Mouse (Mus musculus): ENCODE measurements around the gene Pithd1. TPM values are rescaled to one million over a fixed set of nuclear protein-coding genes. Genes with fewer than 3 reads are reported as not detected.

The Pithd1 gene
- total and polyA plus RNA-seq, 3 experiments, result 62.8 to 77.7 TPM; not detected in 1

GRCm38 (mm10) chr4:135968271-135968869 is 18.7 kb downstream of the Pithd1 start:
- Histone ChIP-seq H3K4me1 (ENCODE audit: control insufficient read depth in 1 of 2, insufficient read depth in 2 of 2, low read length in 2 of 2) (peaks cover 0 to 10% of the 10 kb centered on the region in 2 experiments; a peak in 3 of 4 replicates), H3K79me2 (ENCODE audit: control insufficient read depth, insufficient read depth, low read length, poor library complexity) (peaks cover 19% of the 10 kb centered on the region), H3K4me3 (ENCODE audit: control insufficient read depth in 1 of 2, insufficient read depth in 1 of 2, low read depth in 2 of 2, low read length in 2 of 2) (no peak overlapping the region), H3K9ac (ENCODE audit: control insufficient read depth, low read depth, low read length, poor library complexity, severe bottlenecking) (no peak overlapping the region), H3K36me3 (ENCODE audit: control insufficient read depth in 1 of 2, insufficient read depth in 2 of 2, low read length in 2 of 2) (peaks cover 0 to 4% of the 10 kb centered on the region in 2 experiments; a peak in 3 of 4 replicates), H3K9me3 (replicated peaks; ENCODE audit: insufficient read depth, low read length) (no peaks in the 10 kb centered on the region), H3K27me3 (ENCODE audit: control insufficient read depth in 1 of 2, insufficient read depth in 2 of 2, low read length in 2 of 2) (no peaks in the 10 kb centered on the region), H3K27ac (ENCODE audit: control insufficient read depth, low read depth, low read length) (no peak overlapping the region)
- no peak for DNase-seq (ENCODE audit: low read depth, low spot score)
- TF ChIP-seq NELFE (IDR thresholded peaks at IDR 0.05; ENCODE audit: low read depth, low read length) (no peak), POLR2A (IDR thresholded peaks at IDR 0.05; ENCODE audit: control insufficient read depth in 1 of 2, insufficient read depth in 1 of 2, low read depth in 1 of 2, low read length in 2 of 2, poor library complexity in 1 of 2) (no peak), E2F4 (IDR thresholded peaks at IDR 0.05; ENCODE audit: borderline replicate concordance, low read depth, low read length) (no peak), JUND (IDR thresholded peaks at IDR 0.05; ENCODE audit: low read depth, low read length) (no peak), CTCF (IDR thresholded peaks at IDR 0.05 in 2 of 3, conservative IDR thresholded peaks at IDR 0.05 in 1 of 3; ENCODE audit: control insufficient read depth in 1 of 3, insufficient read depth in 1 of 3, low read depth in 2 of 3, low read length in 3 of 3, poor library complexity in 1 of 3, severe bottlenecking in 1 of 3) (no peak), HCFC1 (IDR thresholded peaks at IDR 0.05; ENCODE audit: low read depth, low read length) (no peak), MYB (IDR thresholded peaks at IDR 0.05; ENCODE audit: low read depth, low read length) (no peak), TBP (IDR thresholded peaks at IDR 0.05; ENCODE audit: low read depth, low read length) (no peak), BHLHE40 (IDR thresholded peaks at IDR 0.05; ENCODE audit: borderline replicate concordance, low read depth, low read length) (no peak), CHD1 (IDR thresholded peaks at IDR 0.05; ENCODE audit: low read depth, low read length) (no peak), ZNF384 (IDR thresholded peaks at IDR 0.05; ENCODE audit: low read depth, low read length) (no peak), EP300 (IDR thresholded peaks at IDR 0.05; ENCODE audit: low read depth in 1 of 2, low read length in 2 of 2) (no peak)

GRCm38 (mm10) chr4:135967086-135967760 is 19.8 kb downstream of the Pithd1 start:
- no peak overlapping the region for H3K27ac ChIP-seq (ENCODE audit: control insufficient read depth, low read depth, low read length)
- peaks cover 4 to 13% of the 10 kb centered on the region in 2 experiments; a peak in 3 of 4 replicates for H3K4me1 ChIP-seq (ENCODE audit: control insufficient read depth in 1 of 2, insufficient read depth in 2 of 2, low read length in 2 of 2)
- H3K79me2 ChIP-seq (ENCODE audit: control insufficient read depth, insufficient read depth, low read length, poor library complexity), result peaks cover 21% of the 10 kb centered on the region
- TF ChIP-seq ETS1 (IDR thresholded peaks at IDR 0.05; ENCODE audit: low read depth, low read length) (no peak), CTCF (IDR thresholded peaks at IDR 0.05 in 2 of 3, conservative IDR thresholded peaks at IDR 0.05 in 1 of 3; ENCODE audit: control insufficient read depth in 1 of 3, insufficient read depth in 1 of 3, low read depth in 2 of 3, low read length in 3 of 3, poor library complexity in 1 of 3, severe bottlenecking in 1 of 3) (no peak), USF1 (IDR thresholded peaks at IDR 0.05; ENCODE audit: low read depth, low read length) (no peak), E2F4 (IDR thresholded peaks at IDR 0.05; ENCODE audit: borderline replicate concordance, low read depth, low read length) (no peak), TCF12 (IDR thresholded peaks at IDR 0.05; ENCODE audit: low read depth, low read length) (no peak), KAT2A (conservative IDR thresholded peaks at IDR 0.05; ENCODE audit: low read depth, low read length) (no peak), GABPA (IDR thresholded peaks at IDR 0.05; ENCODE audit: low read depth, low read length) (no peak), NRF1 (IDR thresholded peaks at IDR 0.05; ENCODE audit: insufficient read depth, low read depth, low read length, poor library complexity, severe bottlenecking) (no peak), HCFC1 (IDR thresholded peaks at IDR 0.05; ENCODE audit: low read depth, low read length) (no peak), CHD1 (IDR thresholded peaks at IDR 0.05; ENCODE audit: low read depth, low read length) (no peak), SIN3A (IDR thresholded peaks at IDR 0.05; ENCODE audit: low read length) (no peak), MAFK (IDR thresholded peaks at IDR 0.05; ENCODE audit: borderline replicate concordance, low read depth, low read length) (no peak), NELFE (IDR thresholded peaks at IDR 0.05; ENCODE audit: low read depth, low read length) (no peak), EP300 (IDR thresholded peaks at IDR 0.05; ENCODE audit: low read depth in 1 of 2, low read length in 2 of 2) (no peak), GATA1 (IDR thresholded peaks at IDR 0.05; ENCODE audit: low read depth, low read length) (no peak)
- H3K4me3 ChIP-seq (ENCODE audit: control insufficient read depth in 1 of 2, insufficient read depth in 1 of 2, low read depth in 2 of 2, low read length in 2 of 2), result no peak overlapping the region
- peaks cover 0 to 8% of the 10 kb centered on the region in 2 experiments; a peak in 3 of 4 replicates for H3K36me3 ChIP-seq (ENCODE audit: control insufficient read depth in 1 of 2, insufficient read depth in 2 of 2, low read length in 2 of 2)
- no peaks in the 10 kb centered on the region for H3K27me3 ChIP-seq (ENCODE audit: control insufficient read depth in 1 of 2, insufficient read depth in 2 of 2, low read length in 2 of 2)
- H3K9ac ChIP-seq (ENCODE audit: control insufficient read depth, low read depth, low read length, poor library complexity, severe bottlenecking), result no peak overlapping the region
- H3K9me3 ChIP-seq (replicated peaks; ENCODE audit: insufficient read depth, low read length), result no peaks in the 10 kb centered on the region
- DNase-seq (ENCODE audit: low read depth, low spot score), result no peak
